Mouse (Mus musculus) kidney, adult 10 weeks (tissue): Measurements from ENCODE around the gene Gart. TPM values are rescaled to one million over a fixed set of nuclear protein-coding genes. Genes with fewer than 3 reads are reported as not detected.

Experiments used
- polyA plus RNA-seq: library from polyadenylated mRNA; stranded (reverse); fragments of 350-450 nt; fragmentation: Illumina TruSeq; extraction: RNeasy Lipid Tissue Mini Kit (QIAGEN cat#74804); gene quantifications from one replicate; pipeline ENCODE4 v1.2.3, GENCODE M21; 2014; ENCODE audit warnings: low read depth, low replicate concordance

Gart gene
- polyA plus RNA-seq = 9.7 TPM

GRCm38 (mm10) chr16:91646681-91647419, at the start of gene Gart:
Gene Gart, minus strand, starts transcription at chr16:91646952.

DNA sequence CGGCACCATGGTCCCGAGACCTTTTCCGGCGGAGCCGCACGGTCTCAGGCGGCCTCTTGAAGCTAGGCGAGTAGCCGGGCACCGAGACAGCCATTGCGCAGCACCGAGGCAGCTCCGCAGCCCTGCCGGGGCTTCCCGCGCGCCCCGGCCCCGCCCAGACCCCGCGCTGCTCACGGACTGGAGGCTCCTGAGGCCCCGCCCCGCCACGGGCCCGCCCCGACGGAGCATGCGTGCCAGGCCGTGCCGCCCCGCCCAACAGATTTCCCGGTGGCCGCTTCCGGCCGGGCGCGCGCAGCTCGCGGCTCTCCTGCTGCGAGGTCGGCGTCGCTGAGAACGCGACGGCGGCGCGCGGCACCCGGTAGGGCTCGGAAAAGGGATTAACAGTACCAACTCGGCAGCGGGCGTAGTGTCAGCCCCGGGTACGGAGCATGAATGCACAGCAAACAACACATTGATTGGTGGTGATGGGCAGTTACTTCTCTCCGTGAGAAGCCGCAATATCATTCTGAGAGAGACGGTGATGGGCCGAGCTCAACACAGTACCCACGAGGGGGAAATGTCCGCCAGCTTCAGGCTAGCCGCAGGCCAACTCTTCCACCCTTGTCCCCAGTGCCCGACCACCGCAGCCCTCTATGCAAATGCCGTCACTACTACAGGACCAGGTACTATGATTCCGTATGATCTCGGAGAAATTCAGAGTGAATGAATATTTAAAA, 42.0 kb upstream of the Gart start, which contains the start of gene Donson:
TSS of gene Donson (minus strand) at position 152 of the 716 bp plus-strand sequence.

DNA sequence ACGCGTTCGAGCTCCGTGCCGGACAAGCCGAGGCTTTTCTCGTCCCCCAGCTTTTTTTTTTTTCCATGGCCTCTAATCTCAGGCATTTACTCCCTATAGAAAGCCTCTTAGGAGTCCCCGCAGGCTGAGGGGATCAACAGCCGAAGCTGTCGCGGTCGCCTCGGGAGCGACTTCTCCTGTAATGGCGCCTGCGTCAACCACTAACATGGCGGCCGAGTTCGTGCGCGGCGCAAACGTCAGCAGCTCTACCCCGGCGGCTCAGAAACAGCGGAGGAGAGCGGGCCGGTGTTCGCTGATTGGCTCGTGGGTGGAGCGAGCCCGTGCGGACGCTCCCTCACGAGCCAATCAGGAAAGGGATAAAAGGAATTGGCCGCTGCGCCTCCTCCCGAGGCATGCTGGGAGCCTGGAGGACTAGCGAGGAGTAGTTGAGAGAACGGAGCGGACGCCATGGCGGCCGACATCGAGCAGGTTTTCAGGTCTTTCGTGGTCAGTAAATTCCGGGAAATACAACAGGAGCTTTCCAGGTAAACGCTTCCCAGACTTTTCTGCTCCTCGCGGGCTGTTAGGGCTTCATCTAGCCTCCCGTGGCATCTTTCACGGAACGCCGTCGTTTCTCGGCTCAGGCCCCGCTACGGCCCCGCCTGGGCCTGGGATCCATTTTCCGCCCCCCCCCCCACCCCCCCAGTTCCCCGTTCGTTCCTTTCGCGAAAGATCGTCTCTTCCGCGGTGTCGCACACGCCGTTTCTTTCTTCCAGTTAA, 888 bp upstream of the Gart start, which contains the start of gene Son:
TSS of gene Son (plus strand) at position 46 of the 759 bp plus-strand sequence.

DNA sequence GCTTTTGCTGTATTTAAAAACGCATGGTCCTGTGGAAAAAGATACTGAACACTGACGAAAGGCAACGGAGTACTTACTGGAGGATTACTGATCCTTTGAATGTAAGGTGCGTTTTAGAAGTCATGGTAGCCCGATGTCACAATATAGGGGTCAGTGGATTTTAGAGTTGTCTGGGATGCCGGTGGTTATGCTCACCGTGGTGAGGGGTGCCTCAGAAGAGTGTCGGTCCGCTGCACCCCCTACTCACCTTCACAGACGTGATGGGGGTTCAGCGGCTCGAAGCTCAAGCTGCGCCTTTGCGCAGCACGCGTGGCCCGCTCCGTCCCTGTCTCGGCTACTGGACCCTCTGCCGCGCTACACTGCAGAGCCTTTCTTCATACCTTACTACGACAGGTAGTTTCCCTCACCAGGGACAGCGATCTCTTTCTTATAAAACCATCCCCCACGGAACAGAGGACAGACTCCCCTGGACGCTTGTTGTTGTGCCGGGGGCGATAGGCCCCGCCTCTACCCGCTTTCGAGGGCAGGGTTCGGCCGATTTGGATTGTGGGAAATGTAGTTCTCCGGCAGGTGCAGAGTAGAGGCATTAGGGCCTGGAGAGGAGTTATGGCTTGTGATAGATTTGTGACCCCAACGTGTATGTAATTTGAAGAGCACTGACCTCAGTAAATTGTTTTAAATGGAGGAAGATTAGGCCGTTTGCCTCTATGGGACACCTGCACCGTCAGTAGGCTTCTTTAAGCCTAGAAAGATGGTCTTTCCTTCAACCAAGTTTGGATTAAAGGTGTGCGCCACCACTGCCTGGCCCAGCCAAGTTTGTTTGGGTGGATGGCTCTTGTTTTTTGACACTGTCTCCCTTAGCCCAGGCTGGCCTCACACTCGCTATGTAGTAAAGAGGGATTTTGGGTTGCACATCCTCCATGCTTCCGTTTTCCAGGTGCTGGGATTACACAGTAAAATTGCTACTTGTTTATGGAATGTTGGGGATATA, 27.9 kb downstream of the Gart start, which contains the start of gene Dnajc28:
TSS of gene Dnajc28 (minus strand) at position 516 of the 991 bp plus-strand sequence.

DNA sequence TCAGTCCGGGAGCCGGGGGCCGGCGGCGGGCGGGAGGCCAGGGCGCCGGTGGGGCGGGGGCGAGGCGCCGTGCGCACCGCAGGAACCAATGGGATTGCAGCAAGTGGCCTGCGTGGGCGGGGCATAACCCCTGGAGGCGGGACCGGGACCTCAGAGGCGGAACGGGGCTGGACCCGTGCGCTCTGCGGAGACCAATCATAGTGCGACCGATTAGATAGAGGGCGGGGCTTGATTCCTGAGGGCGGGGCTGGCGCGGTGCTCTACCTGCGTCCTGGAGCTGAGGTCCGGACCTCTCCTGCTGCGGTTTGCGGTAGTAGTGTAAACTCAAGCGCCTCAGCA, 49.1 kb downstream of the Gart start, which contains the start of gene Tmem50b:
TSS of gene Tmem50b (minus strand) at position 129 of the 339 bp plus-strand sequence.

Other genes starting within 250 kb of the Gart start
- gene Il10rb, start 240.8 kb downstream of the Gart start, polyA plus RNA-seq = 58.5 TPM
- 78.3 TPM for gene Ifnar1, start 161.7 kb downstream of the Gart start, polyA plus RNA-seq
- 11.8 TPM for gene Ifngr2, start 99.9 kb downstream of the Gart start, polyA plus RNA-seq
- 45.9 TPM for gene Tmem50b, start 49.2 kb downstream of the Gart start, polyA plus RNA-seq
- gene Dnajc28, start 27.9 kb downstream of the Gart start, polyA plus RNA-seq = 31.2 TPM
- 269 TPM for gene Son, start 554 bp upstream of the Gart start, polyA plus RNA-seq
- 4.8 TPM for gene Donson, start 41.8 kb upstream of the Gart start, polyA plus RNA-seq
- gene Cryzl1, start 82.0 kb upstream of the Gart start, polyA plus RNA-seq = 78.6 TPM
- gene Itsn1, start 82.3 kb upstream of the Gart start, polyA plus RNA-seq = 11.4 TPM